Mouse (Mus musculus): ENCODE measurements around the gene Mpzl3. TPM values are rescaled to one million over a fixed set of nuclear protein-coding genes. Genes with fewer than 3 reads are reported as not detected.

The Mpzl3 gene
- 0.47 TPM for polyA plus RNA-seq (2012; fragmentation: generic; extraction: Trizol)

GRCm38 (mm10) chr9:45055082-45055713, at the start of gene Mpzl3:
Gene Mpzl3 (plus strand): TSS chr9:45055186.
- no peak within 1 kb of the TSS for H3ac ChIP-seq (ENCODE audit: control insufficient read depth, insufficient read length)
- peak within 1 kb of the TSS; percentile 49 for H3K4me2 ChIP-seq (ENCODE audit: low read depth)
- no peak for TF ChIP-seq REST (IDR thresholded peaks at IDR 0.05; ENCODE audit: insufficient read depth, insufficient read length)
- TF ChIP-seq MAX (IDR thresholded peaks at IDR 0.05; ENCODE audit: low read depth): no peak
- no peak for TF ChIP-seq TCF3 (IDR thresholded peaks at IDR 0.05; ENCODE audit: insufficient read length, low read depth)
- no peak for TF ChIP-seq CEBPB (IDR thresholded peaks at IDR 0.05; ENCODE audit: insufficient read depth, poor library complexity, severe bottlenecking)
- TF ChIP-seq POLR2A (IDR thresholded peaks at IDR 0.05; ENCODE audit: insufficient read length, low read depth): no peak
- no peak for TF ChIP-seq SRF (IDR thresholded peaks at IDR 0.05; ENCODE audit: control insufficient read depth, insufficient read length, low read depth)
- no peak for TF ChIP-seq MYOG (IDR thresholded peaks at IDR 0.05; ENCODE audit: control insufficient read depth in 1 of 3, insufficient read depth in 1 of 3, insufficient read length in 2 of 3, low read depth in 2 of 3)
- TF ChIP-seq TCF12 (IDR thresholded peaks at IDR 0.05; ENCODE audit: insufficient read depth, poor library complexity, severe bottlenecking): no peak
- H3K79me2 ChIP-seq (ENCODE audit: control insufficient read depth, insufficient read depth): no peaks in the 10 kb centered on the region
- H3K4me3 ChIP-seq: peak within 1 kb of the TSS; percentile 16
- peaks cover 32% of the 10 kb centered on the region for H3K27me3 ChIP-seq (ENCODE audit: control insufficient read depth, insufficient read depth, insufficient read length)
- H3K36me3 ChIP-seq (ENCODE audit: control insufficient read depth, insufficient read depth): no peaks in the 10 kb centered on the region

GRCm38 (mm10) chr9:45007404-45007803, 47.6 kb upstream of the Mpzl3 start:
- no peak overlapping the region for H3K4me2 ChIP-seq (ENCODE audit: low read depth)
- H3K36me3 ChIP-seq (ENCODE audit: control insufficient read depth, insufficient read depth): no peaks in the 10 kb centered on the region
- no peaks in the 10 kb centered on the region for H3K79me2 ChIP-seq (ENCODE audit: control insufficient read depth, insufficient read depth)
- no peak for TF ChIP-seq CEBPB (IDR thresholded peaks at IDR 0.05; ENCODE audit: insufficient read depth, poor library complexity, severe bottlenecking)
- no peak for TF ChIP-seq POLR2A (IDR thresholded peaks at IDR 0.05; ENCODE audit: insufficient read length, low read depth)
- TF ChIP-seq MAX (IDR thresholded peaks at IDR 0.05; ENCODE audit: low read depth): no peak
- H3K4me3 ChIP-seq: no peak overlapping the region
- no peak overlapping the region for H3ac ChIP-seq (ENCODE audit: control insufficient read depth, insufficient read length)
- H3K27me3 ChIP-seq (ENCODE audit: control insufficient read depth, insufficient read depth, insufficient read length): peaks cover 15% of the 10 kb centered on the region

GRCm38 (mm10) chr9:45008342-45008741, 46.6 kb upstream of the Mpzl3 start:
- TF ChIP-seq MAX (IDR thresholded peaks at IDR 0.05; ENCODE audit: low read depth) (no peak), USF1 (IDR thresholded peaks at IDR 0.05; ENCODE audit: low read depth) (no peak)
- H3K79me2 ChIP-seq (ENCODE audit: control insufficient read depth, insufficient read depth): no peaks in the 10 kb centered on the region
- no peaks in the 10 kb centered on the region for H3K36me3 ChIP-seq (ENCODE audit: control insufficient read depth, insufficient read depth)
- H3K27me3 ChIP-seq (ENCODE audit: control insufficient read depth, insufficient read depth, insufficient read length): peaks cover 12% of the 10 kb centered on the region
- H3K4me3 ChIP-seq: no peak overlapping the region
- no peak overlapping the region for H3K4me2 ChIP-seq (ENCODE audit: low read depth)
- H3ac ChIP-seq (ENCODE audit: control insufficient read depth, insufficient read length): no peak overlapping the region

- Histone ChIP-seq H3K27me3 (ENCODE audit: control insufficient read depth, insufficient read depth, insufficient read length) (peaks cover 9% of the 10 kb centered on the region), H3K4me2 (ENCODE audit: low read depth) (no peak within 1 kb of the TSS), H3ac (ENCODE audit: control insufficient read depth, insufficient read length) (no peak within 1 kb of the TSS), H3K79me2 (ENCODE audit: control insufficient read depth, insufficient read depth) (no peaks in the 10 kb centered on the region), H3K4me3 (no peak within 1 kb of the TSS), H3K36me3 (ENCODE audit: control insufficient read depth, insufficient read depth) (no peaks in the 10 kb centered on the region)
- TF ChIP-seq POLR2AphosphoS2 (IDR thresholded peaks at IDR 0.05; ENCODE audit: insufficient read length, low read depth): no peak
- TF ChIP-seq CEBPB (IDR thresholded peaks at IDR 0.05; ENCODE audit: insufficient read depth, poor library complexity, severe bottlenecking): no peak
- no peak for TF ChIP-seq TCF3 (IDR thresholded peaks at IDR 0.05; ENCODE audit: insufficient read length, low read depth)
- TF ChIP-seq MYOG (IDR thresholded peaks at IDR 0.05; ENCODE audit: control insufficient read depth in 1 of 3, insufficient read depth in 1 of 3, insufficient read length in 2 of 3, low read depth in 2 of 3): no peak
- no peak for TF ChIP-seq SRF (IDR thresholded peaks at IDR 0.05; ENCODE audit: control insufficient read depth, insufficient read length, low read depth)
- no peak for TF ChIP-seq TCF12 (IDR thresholded peaks at IDR 0.05; ENCODE audit: insufficient read depth, poor library complexity, severe bottlenecking)
- TF ChIP-seq USF1 (IDR thresholded peaks at IDR 0.05; ENCODE audit: low read depth): no peak
- no peak for TF ChIP-seq REST (IDR thresholded peaks at IDR 0.05; ENCODE audit: insufficient read depth, insufficient read length)
- no peak for TF ChIP-seq POLR2A (IDR thresholded peaks at IDR 0.05; ENCODE audit: insufficient read length, low read depth)
- no peak for TF ChIP-seq MAX (IDR thresholded peaks at IDR 0.05; ENCODE audit: low read depth)
- TF ChIP-seq MYOD1 (IDR thresholded peaks at IDR 0.05; ENCODE audit: control insufficient read depth in 1 of 3, insufficient read length in 2 of 3, low read depth in 2 of 3): no peak
- TF ChIP-seq E2F4 (IDR thresholded peaks at IDR 0.05; ENCODE audit: insufficient read depth): no peak
These were observed 45.6 kb upstream of the Mpzl3 start, which contains the start of gene Cd3e for GRCm38 (mm10) chr9:45009180-45010078. Gene Cd3e (minus strand): TSS chr9:45009627.

GRCm38 (mm10) chr9:45010461-45010860, 44.5 kb upstream of the Mpzl3 start:
- no peak overlapping the region for H3K4me2 ChIP-seq (ENCODE audit: low read depth)
- no peaks in the 10 kb centered on the region for H3K79me2 ChIP-seq (ENCODE audit: control insufficient read depth, insufficient read depth)
- no peak overlapping the region for H3ac ChIP-seq (ENCODE audit: control insufficient read depth, insufficient read length)
- peaks cover 9% of the 10 kb centered on the region for H3K27me3 ChIP-seq (ENCODE audit: control insufficient read depth, insufficient read depth, insufficient read length)
- H3K36me3 ChIP-seq (ENCODE audit: control insufficient read depth, insufficient read depth): no peaks in the 10 kb centered on the region
- H3K4me3 ChIP-seq: no peak overlapping the region
- no peak for TF ChIP-seq MYOD1 (IDR thresholded peaks at IDR 0.05; ENCODE audit: control insufficient read depth in 1 of 3, insufficient read length in 2 of 3, low read depth in 2 of 3)
- no peak for TF ChIP-seq POLR2AphosphoS2 (IDR thresholded peaks at IDR 0.05; ENCODE audit: insufficient read length, low read depth)
- no peak for TF ChIP-seq MAX (IDR thresholded peaks at IDR 0.05; ENCODE audit: low read depth)
- no peak for TF ChIP-seq POLR2A (IDR thresholded peaks at IDR 0.05; ENCODE audit: insufficient read length, low read depth)
- no peak for TF ChIP-seq REST (IDR thresholded peaks at IDR 0.05; ENCODE audit: insufficient read depth, insufficient read length)
- no peak for TF ChIP-seq TCF3 (IDR thresholded peaks at IDR 0.05; ENCODE audit: insufficient read length, low read depth)
- no peak for TF ChIP-seq USF1 (IDR thresholded peaks at IDR 0.05; ENCODE audit: low read depth)
- TF ChIP-seq SRF (IDR thresholded peaks at IDR 0.05; ENCODE audit: control insufficient read depth, insufficient read length, low read depth): no peak

All from myocyte (in vitro differentiated cells).